Mouse (Mus musculus) hindbrain, postnatal 0 days (tissue): ENCODE results near the gene Gnaz. TPM values are rescaled to one million over a fixed set of nuclear protein-coding genes. Genes with fewer than 3 reads are reported as not detected.

Source experiments
- ATAC-seq: fragments of 200-750 bp; cut with Nextera tagmentation; 2 replicates; pipeline ENCODE4 v1.8.0; 2017; ENCODE audit warnings: mild to moderate bottlenecking, moderate TSS enrichment, moderate library complexity
- DNase-seq: peaks from one replicate; pipeline ENCODE4 v3.0.0-alpha.2; 2015; ENCODE audit warnings: low spot score
- H3K27ac ChIP-seq: fragments of 300-500 bp; sonication (generic); 2 replicates; pipeline ENCODE4 v1.5.1; 2014; ENCODE audit warnings: mild to moderate bottlenecking
- H3K27me3 ChIP-seq: fragments of 300-500 bp; sonication (generic); 2 replicates; pipeline ENCODE4 v1.6.1; 2014; ENCODE audit warnings: low read length, mixed read lengths; ENCODE audit not compliant: insufficient read depth
- H3K36me3 ChIP-seq: fragments of 300-500 bp; sonication (generic); 2 replicates; pipeline ENCODE4 v1.6.1; 2014; ENCODE audit warnings: low read length, mixed read lengths; ENCODE audit not compliant: insufficient read depth
- H3K4me1 ChIP-seq: fragments of 300-500 bp; sonication (generic); 2 replicates; pipeline ENCODE4 v1.6.1; 2014; ENCODE audit warnings: antibody characterized with exemption, low read length, mixed read lengths; ENCODE audit not compliant: insufficient read depth
- H3K4me2 ChIP-seq: fragments of 300-500 bp; sonication (generic); 2 replicates; pipeline ENCODE4 v1.6.1; 2014; ENCODE audit warnings: low read depth, mild to moderate bottlenecking, low read length, moderate library complexity, mixed read lengths
- H3K4me3 ChIP-seq: fragments of 300-500 bp; sonication (generic); 2 replicates; pipeline ENCODE4 v1.5.1; 2014; ENCODE audit warnings: low read length
- H3K9ac ChIP-seq: fragments of 300-500 bp; sonication (generic); replicated peaks from 2 replicates; pipeline ENCODE4 v1.6.1; 2014; ENCODE audit warnings: mild to moderate bottlenecking, low read length, moderate library complexity, mixed read lengths
- H3K9me3 ChIP-seq: fragments of 300-500 bp; sonication (generic); 2 replicates; pipeline ENCODE4 v1.6.1; 2016; ENCODE audit warnings: low read length, mixed read lengths
- CTCF ChIP-seq: IDR thresholded peaks from 2 replicates; pipeline ENCODE4 v1.5.1; 2016; ENCODE audit warnings: antibody characterized with exemption, control low read depth, low read depth
- WGBS: fragments of 180-500 bp; shearing (Covaris S2); extraction: QIAGEN DNeasy Blood & Tissue Kit; methylation state at CpG from one replicate; pipeline ENCODE4 v1.1.7; 2014; 5-methylcytosine and 5-hydroxymethylcytosine counted together
- polyA plus RNA-seq: library from polyadenylated mRNA; unstranded; fragments of >200 nt; fragmentation: Nextera tagmentation; extraction: Ambion mirVana; gene quantifications from 2 replicates; pipeline ENCODE4 v1.2.1, GENCODE M21; 2015
- total RNA-seq: library from RNA; depleted of rRNA; stranded (reverse); fragments of >200 nt; gene quantifications from 2 replicates; pipeline ENCODE4 v1.2.3, GENCODE M21; 2014

Gnaz gene
- total and polyA plus RNA-seq, 2 experiments from 2014 or later, result 99.9 to 166 TPM

- Histone ChIP-seq H3K27ac (no peak overlapping the region), H3K9me3 (no peaks in the 10 kb centered on the region), H3K36me3 (peaks cover 7% of the 10 kb centered on the region; the same call in 1 of the 2 replicates), H3K4me2 (no peak overlapping the region), H3K4me1 (peaks cover 17% of the 10 kb centered on the region; the same call in 1 of the 2 replicates), H3K27me3 (no peaks in the 10 kb centered on the region), H3K4me3 (no peak overlapping the region), H3K9ac (no peak overlapping the region)
- WGBS, result 60% methylated on average over 8 of the region's 8 CpGs
- no peak for TF ChIP-seq CTCF
- no peak for DNase-seq
- no peak for ATAC-seq
Measured at GRCm38 (mm10) chr10:75052902-75053301, 85.9 kb downstream of the Gnaz start.

GRCm38 (mm10) chr10:75053655-75054054 lies 86.7 kb downstream of the Gnaz start:
- H3K9me3 ChIP-seq, result no peaks in the 10 kb centered on the region
- no peak overlapping the region for H3K9ac ChIP-seq
- peaks cover 17% of the 10 kb centered on the region; the same call in 1 of the 2 replicates for H3K4me1 ChIP-seq
- TF ChIP-seq CTCF, result no peak
- no peak for DNase-seq
- H3K27me3 ChIP-seq, result no peaks in the 10 kb centered on the region
- 87% methylated on average over 4 of the region's 4 CpGs for WGBS
- peaks cover 7% of the 10 kb centered on the region; the same call in 1 of the 2 replicates for H3K36me3 ChIP-seq
- no peak overlapping the region for H3K27ac ChIP-seq
- H3K4me2 ChIP-seq, result no peak overlapping the region
- no peak for ATAC-seq
- H3K4me3 ChIP-seq, result no peak overlapping the region

- peaks cover 3% of the 10 kb centered on the region; the same call in 1 of the 2 replicates for H3K36me3 ChIP-seq
- no peak overlapping the region for H3K4me2 ChIP-seq
- WGBS, result 59% methylated on average over 6 of the region's 6 CpGs
- H3K27ac ChIP-seq, result no peak overlapping the region
- no peaks in the 10 kb centered on the region for H3K9me3 ChIP-seq
- TF ChIP-seq CTCF, result no peak
- ATAC-seq (no peak), DNase-seq (no peak)
- H3K27me3 ChIP-seq, result no peaks in the 10 kb centered on the region
- peaks cover 17% of the 10 kb centered on the region; the same call in 1 of the 2 replicates for H3K4me1 ChIP-seq
- no peak overlapping the region for H3K4me3 ChIP-seq
- no peak overlapping the region for H3K9ac ChIP-seq
Measured at GRCm38 (mm10) chr10:75054125-75054524, 87.1 kb downstream of the Gnaz start.

DNA sequence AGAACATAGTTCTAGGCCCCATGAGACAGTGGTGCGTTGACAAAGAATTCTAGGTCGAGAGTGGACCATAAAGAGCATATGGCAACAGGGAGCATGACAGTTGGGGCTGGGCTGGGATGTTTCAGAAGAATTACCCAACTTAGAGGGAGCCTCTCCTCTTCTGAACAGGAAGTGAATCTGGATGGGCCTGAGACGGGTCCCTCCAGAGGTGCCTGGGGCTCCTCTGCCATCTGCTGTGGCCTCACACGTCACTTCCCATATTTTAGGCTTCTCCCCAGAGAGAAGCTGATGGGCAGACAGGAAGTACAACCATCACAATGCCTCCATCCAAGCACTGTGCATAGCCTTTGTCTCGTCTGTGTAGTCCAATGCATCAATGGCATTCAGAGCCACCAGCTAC lies 88.7 kb downstream of the Gnaz start:
- no peak overlapping the region for H3K9ac ChIP-seq
- H3K36me3 ChIP-seq, result no peaks in the 10 kb centered on the region
- ATAC-seq, result no peak
- TF ChIP-seq CTCF, result no peak
- H3K4me3 ChIP-seq, result no peak overlapping the region
- H3K9me3 ChIP-seq, result no peaks in the 10 kb centered on the region
- H3K27ac ChIP-seq, result no peak overlapping the region
- no peak overlapping the region for H3K4me2 ChIP-seq
- 50% methylated on average over 5 of the region's 5 CpGs for WGBS
- no peak for DNase-seq
- no peaks in the 10 kb centered on the region for H3K27me3 ChIP-seq
- H3K4me1 ChIP-seq, result peaks cover 25% of the 10 kb centered on the region

- H3K36me3 ChIP-seq, result no peaks in the 10 kb centered on the region
- H3K9ac ChIP-seq, result no peak overlapping the region
- TF ChIP-seq CTCF, result no peak
- H3K27me3 ChIP-seq, result no peaks in the 10 kb centered on the region
- DNase-seq, result peak; percentile 59
- H3K4me1 ChIP-seq, result peaks cover 25% of the 10 kb centered on the region
- H3K9me3 ChIP-seq, result no peaks in the 10 kb centered on the region
- no peak overlapping the region for H3K4me3 ChIP-seq
- WGBS, result 8% methylated on average over 4 of the region's 4 CpGs
- no peak overlapping the region for H3K27ac ChIP-seq
- H3K4me2 ChIP-seq, result no peak overlapping the region
- peak; percentile 33; the same call in 1 of the 2 replicates for ATAC-seq
Measured at GRCm38 (mm10) chr10:75056255-75056654, 89.3 kb downstream of the Gnaz start.

DNA sequence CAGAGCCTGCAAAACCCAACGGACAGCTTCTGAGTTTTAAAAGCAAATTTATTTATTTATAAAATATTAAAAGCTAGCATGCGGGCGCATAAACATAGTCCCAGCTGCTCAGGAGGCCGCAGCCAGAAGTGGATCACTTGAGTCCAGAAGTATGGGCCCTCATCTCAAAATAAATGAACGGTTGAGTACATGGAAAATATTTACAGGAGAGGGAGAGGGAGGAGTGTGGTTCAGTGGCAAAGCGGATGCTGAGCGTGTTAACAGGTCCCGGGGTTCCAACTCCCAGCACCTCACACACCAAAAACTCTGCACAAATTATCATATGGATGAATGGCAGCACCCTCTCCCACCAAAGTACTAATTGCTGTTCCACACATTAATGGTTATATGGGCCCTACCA lies 91.4 kb downstream of the Gnaz start:
- DNase-seq, result no peak
- no peak for TF ChIP-seq CTCF
- 84% methylated on average over 8 of the region's 8 CpGs for WGBS
- Histone ChIP-seq H3K9me3 (no peaks in the 10 kb centered on the region), H3K4me3 (no peak overlapping the region), H3K4me2 (no peak overlapping the region), H3K9ac (no peak overlapping the region), H3K36me3 (no peaks in the 10 kb centered on the region), H3K27me3 (no peaks in the 10 kb centered on the region), H3K4me1 (peaks cover 40% of the 10 kb centered on the region), H3K27ac (no peak overlapping the region)
- no peak for ATAC-seq

DNA sequence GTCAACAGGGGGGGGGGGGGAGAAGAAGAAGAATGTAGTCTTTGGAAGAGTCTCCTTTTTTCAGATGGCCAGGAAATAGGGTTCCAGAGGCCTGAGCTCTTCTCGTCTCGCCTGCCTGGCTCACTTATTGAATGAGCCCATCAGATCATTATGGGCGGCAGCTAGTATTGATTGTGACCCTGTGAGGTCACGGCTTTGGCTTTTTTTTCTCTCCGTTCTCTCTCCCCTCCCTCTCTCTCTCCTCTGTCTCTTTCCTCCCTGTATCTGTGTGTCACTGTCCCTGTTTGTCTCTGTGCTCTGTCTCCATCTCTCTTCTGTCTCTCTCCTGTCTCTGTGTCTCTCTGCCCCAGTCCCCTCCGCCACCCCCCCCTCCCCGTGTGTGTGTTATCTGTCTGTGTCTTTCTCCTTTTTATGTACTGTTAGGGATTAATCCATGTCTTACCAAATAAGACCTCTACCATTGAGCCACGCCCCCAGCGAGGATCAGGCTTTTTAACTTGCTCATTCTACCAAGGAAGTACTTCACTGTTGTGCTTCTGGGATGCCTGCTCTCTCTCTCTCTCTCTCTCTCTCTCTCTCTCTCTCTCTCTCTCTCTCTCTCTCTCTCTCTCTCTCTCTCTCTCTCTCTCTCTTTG lies 91.9 kb downstream of the Gnaz start:
- Histone ChIP-seq H3K4me2 (0 out of 2 replicates have a peak overlapping the region, but pooled peaks have one; percentile 13), H3K4me1 (peaks cover 45% of the 10 kb centered on the region), H3K9me3 (no peaks in the 10 kb centered on the region), H3K27ac (no peak overlapping the region), H3K27me3 (no peaks in the 10 kb centered on the region), H3K4me3 (no peak overlapping the region), H3K9ac (no peak overlapping the region), H3K36me3 (no peaks in the 10 kb centered on the region)
- TF ChIP-seq CTCF, result no peak
- no peak for DNase-seq
- 30% methylated on average over 9 of the region's 9 CpGs for WGBS
- no peak for ATAC-seq
